Mouse (Mus musculus) ES-E14 (cell line): ENCODE measurements around the gene Ptgds.
A peak's percentile ranks its signal among the peaks of the same experiment; 100 is the strongest.

Experiments
- CHD2 ChIP-seq: IDR thresholded peaks from 2 replicates; pipeline ENCODE4 v1.6.1; 2014; ENCODE audit warnings: mild to moderate bottlenecking, low read depth, low read length, inconsistent platforms
- HCFC1 ChIP-seq: IDR thresholded peaks from 2 replicates; pipeline ENCODE4 v1.6.1; 2012; ENCODE audit warnings: low read length, inconsistent platforms, borderline replicate concordance; ENCODE audit not compliant: insufficient read depth
- ZNF384 ChIP-seq: IDR thresholded peaks from 2 replicates; pipeline ENCODE4 v1.6.1; 2012; ENCODE audit warnings: low read depth, low read length, inconsistent platforms

DNA sequence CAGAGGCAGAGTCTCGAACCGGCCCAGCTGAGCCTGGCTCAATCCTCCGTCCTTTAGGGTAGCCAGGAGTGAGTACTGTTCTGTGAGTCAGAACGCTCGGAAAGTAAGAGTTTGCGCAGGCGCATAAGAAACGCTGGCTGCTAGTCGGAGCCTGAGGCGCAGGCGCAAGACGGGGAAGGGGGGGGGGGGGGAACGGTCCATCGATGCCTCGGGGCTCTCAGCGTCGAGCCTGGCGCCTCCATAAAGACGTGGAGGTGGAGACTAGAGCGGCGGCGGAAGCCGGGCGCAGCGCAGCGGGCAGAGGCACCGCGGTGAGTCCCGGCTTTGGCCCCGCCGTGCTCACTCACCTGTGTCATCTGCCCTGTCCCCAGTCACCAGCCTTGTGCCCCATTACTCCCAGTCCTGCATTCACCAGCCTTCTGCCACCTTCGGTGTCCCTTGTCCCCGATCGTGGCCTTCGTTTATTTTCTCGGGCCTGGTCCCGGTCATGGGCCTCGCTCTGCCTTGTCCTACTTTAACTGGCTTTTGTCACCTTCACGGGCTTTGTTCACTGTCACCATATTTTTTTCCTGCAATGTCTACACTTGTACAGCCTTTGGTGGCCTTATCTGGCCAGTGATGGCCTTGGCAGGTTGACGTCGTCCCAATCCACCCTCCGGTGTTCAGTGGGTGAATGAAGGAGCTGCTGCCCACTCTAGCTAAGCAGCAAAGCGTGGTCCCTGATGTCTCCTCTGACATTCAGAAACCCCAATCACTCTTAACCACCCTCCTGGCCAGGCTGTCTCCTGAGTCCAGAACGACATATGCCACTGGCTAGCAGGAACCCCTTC, 30.9 kb upstream of the Ptgds start, which contains the start of gene Fbxw5:
- no peak for TF ChIP-seq CHD2
- TF ChIP-seq ZNF384 = no peak
- peak; percentile 65; the same call in 1 of the 2 replicates for TF ChIP-seq HCFC1
